Mouse (Mus musculus) layer of hippocampus, adult 2 months (tissue): ENCODE results near the gene Entpd1. TPM values are rescaled to one million over a fixed set of nuclear protein-coding genes. Genes with fewer than 3 reads are reported as not detected.

Experiments
- DNase-seq, 2 experiments: peaks; one replicate each; pipeline ENCODE4 v3.0.0; 2022; ENCODE audit warnings: low spot score in 2 of 2
- H3K27ac ChIP-seq: fragments of 200-600 bp; 2 replicates; pipeline ENCODE4 v1.8.1; 2022
- H3K4me3 ChIP-seq: fragments of 200-600 bp; 2 replicates; pipeline ENCODE4 v1.8.1; 2022; ENCODE audit warnings: mild to moderate bottlenecking
- CTCF ChIP-seq: fragments of 200-600 bp; conservative IDR thresholded peaks from 2 replicates; pipeline ENCODE4 v1.8.1; 2022; ENCODE audit warnings: antibody characterized with exemption, mild to moderate bottlenecking, moderate library complexity
- total RNA-seq, 2 experiments: library from RNA; stranded (reverse); gene quantifications; 2 replicates each; pipeline ENCODE4 v1.2.3; 2021

Gene Entpd1
- total RNA-seq, 2 experiments from 2014 or later = 17.2 to 18.5 TPM

DNA sequence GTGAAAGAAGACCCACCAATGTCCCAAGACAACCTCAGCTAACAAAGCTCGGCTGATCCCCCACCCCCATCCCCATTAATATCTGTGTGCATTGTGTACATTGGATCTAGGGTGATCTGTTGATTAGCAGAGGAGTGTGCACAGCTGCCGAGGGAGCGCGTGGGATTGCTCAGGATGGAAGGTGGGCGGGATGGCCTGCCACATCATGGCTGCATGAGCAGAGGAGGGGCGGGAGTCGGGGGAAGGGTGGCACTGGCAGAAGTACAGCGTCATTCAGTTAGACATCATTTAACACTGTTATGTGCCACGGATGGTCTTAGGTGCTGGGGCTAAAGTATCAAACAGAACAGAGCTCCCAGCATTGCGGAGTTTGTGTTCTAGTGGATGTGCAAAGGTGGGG is 111.3 kb downstream of the Entpd1 start:
- H3K27ac ChIP-seq = no peak overlapping the region
- no peak for DNase-seq
- H3K4me3 ChIP-seq = no peak overlapping the region
- no peak for TF ChIP-seq CTCF

DNA sequence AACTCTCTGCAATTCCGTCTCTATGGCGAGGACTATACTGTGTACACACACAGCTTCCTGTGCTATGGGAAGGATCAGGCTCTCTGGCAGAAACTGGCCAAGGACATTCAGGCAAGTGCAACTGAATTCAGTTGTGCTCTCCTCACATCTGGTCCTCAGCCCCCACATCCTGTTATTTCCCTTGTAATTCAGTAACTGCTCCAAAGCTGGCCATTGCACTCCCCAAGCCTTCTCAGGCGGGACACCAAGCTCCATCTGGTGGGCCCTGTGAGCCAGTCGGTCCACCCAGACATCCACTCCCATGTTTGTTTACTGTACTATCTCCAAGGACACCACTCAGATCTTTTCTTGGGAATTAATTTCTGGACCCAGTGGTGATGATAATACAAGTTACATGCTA is 114.0 kb downstream of the Entpd1 start:
- Histone ChIP-seq H3K27ac (no peak overlapping the region), H3K4me3 (no peak overlapping the region)
- DNase-seq = no peak
- no peak for TF ChIP-seq CTCF

GRCm38 (mm10) chr19:40726614-40727013 is 114.4 kb downstream of the Entpd1 start:
- DNase-seq = no peak
- H3K27ac ChIP-seq = no peak overlapping the region
- TF ChIP-seq CTCF = no peak
- no peak overlapping the region for H3K4me3 ChIP-seq

DNA sequence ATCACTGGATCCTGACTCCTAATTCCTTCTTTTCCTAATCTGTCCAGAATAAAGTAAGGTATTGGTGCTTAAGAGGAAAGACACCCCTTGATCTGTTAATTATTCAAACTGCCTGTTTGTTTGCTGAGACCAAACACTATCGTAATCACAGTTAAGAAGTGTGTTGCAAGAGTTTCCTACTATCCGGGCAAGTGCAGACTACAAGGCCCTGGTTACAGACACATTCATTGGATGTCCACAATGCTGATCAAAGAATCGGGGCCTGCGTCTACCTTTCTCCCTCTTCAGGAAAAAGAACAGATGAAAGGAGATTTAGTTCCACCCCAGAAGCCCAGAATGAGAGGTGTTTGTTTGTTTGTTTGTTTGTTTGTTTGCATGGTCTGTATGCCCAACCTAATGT is 116.0 kb downstream of the Entpd1 start:
- no peak for DNase-seq
- H3K27ac ChIP-seq = no peak overlapping the region
- no peak for TF ChIP-seq CTCF
- no peak overlapping the region for H3K4me3 ChIP-seq

GRCm38 (mm10) chr19:40728732-40729420 is 116.7 kb downstream of the Entpd1 start:
- no peak for TF ChIP-seq CTCF

GRCm38 (mm10) chr19:40733409-40733808 is 121.2 kb downstream of the Entpd1 start:
- DNase-seq = no peak
- H3K27ac ChIP-seq = no peak overlapping the region
- no peak overlapping the region for H3K4me3 ChIP-seq
- no peak for TF ChIP-seq CTCF

More at GRCm38 (mm10) chr19:40728732-40729420, 116.7 kb downstream of the Entpd1 start:
- Histone ChIP-seq H3K4me3 (no peak overlapping the region), H3K27ac (no peak overlapping the region)
- DNase-seq = no peak

GRCm38 (mm10) chr19:40733849-40734248 is 121.7 kb downstream of the Entpd1 start:
- no peak for TF ChIP-seq CTCF
- H3K27ac ChIP-seq = no peak overlapping the region
- no peak overlapping the region for H3K4me3 ChIP-seq
- peak in 1 of 2 experiments; percentile 35 for DNase-seq

DNA sequence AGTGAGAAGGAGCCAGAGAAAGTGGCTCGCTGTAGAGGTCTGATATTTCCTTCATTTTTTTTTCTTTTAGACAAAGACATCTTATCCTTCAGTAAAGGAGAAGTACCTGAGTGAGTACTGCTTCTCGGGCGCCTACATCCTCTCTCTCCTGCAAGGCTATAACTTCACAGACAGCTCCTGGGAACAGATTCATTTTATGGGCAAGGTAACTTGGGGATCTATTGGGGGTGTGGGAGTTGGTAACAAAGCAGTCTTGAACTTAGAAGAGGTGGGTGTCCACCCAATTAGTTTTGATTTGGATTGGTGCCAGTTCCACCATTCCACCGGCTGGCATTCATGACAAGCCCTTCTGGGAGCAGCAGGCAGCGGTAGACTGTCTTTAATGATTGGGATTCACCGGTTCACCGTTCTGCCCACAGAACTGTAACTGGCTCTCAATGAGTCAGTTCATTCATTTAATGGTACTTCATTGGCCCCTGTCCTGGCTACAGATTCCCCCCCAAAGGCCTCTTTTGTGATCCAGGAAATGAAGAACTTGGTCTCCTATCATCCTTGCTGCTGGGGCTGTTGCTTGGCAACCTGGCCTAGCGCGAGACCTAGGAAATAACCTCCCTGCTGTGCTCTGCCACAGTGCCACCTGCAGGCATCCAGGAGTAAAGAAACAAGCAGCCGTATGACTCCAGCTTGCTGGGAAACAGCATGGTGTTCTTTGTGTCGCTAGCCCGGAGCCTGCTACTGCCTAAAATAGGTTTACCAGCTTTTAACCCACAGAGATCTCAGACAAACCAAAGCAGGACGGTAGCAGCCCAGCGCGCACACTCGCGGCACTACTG is 124.7 kb downstream of the Entpd1 start:
- Histone ChIP-seq H3K4me3 (peak overlapping the region; percentile 37), H3K27ac (peak overlapping the region; percentile 80)
- DNase-seq = peak; percentile 71 to 83
- TF ChIP-seq CTCF = peak; percentile 90

DNA sequence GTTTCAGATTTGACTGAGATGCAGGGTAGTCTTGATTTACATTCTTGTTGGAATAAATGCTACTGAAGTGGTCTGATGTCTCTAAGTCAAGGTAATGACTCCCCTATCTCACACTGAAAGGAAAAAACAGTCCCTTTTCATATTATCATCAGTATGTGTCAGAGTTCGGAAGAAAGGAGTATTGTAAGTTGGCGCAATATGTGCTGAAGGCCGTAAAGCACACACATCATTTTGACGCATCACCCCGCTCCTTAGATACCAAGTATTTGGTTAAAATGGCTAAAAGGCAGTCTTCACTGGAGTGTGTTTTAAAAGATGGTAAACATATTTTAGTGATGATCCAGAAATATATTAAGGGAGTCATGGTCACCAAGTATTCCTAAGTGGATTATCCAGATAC is 125.4 kb downstream of the Entpd1 start:
- DNase-seq = no peak
- no peak for TF ChIP-seq CTCF
- H3K4me3 ChIP-seq = peak overlapping the region; percentile 37
- peak overlapping the region; percentile 80 for H3K27ac ChIP-seq

DNA sequence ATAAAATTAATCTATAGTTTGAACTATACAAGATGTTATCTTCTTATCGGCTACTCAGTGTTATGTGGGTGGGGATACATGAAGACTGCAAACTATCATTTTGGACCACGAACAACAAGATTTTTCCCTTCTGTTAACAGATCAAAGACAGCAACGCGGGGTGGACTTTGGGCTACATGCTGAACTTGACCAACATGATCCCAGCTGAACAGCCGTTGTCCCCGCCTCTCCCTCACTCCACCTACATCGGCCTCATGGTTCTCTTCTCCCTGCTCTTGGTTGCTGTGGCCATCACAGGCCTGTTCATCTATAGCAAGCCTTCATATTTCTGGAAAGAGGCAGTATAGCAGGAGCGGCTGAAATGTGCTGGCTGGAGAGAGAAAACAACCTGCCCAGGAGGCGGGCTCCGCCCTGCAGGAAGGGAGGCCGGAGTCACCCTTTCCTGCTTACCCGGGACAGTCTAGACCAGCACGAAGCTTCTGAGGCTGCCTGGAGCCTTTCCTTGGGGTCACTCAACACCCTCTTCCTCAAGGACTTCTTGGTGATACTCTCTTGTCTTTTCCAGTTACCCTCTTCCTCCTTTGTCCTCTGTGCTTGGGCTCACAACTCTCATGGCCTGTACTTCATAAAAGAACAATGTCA is 126.6 kb downstream of the Entpd1 start:
- no peak for TF ChIP-seq CTCF
- DNase-seq = no peak
- Histone ChIP-seq H3K4me3 (no peak overlapping the region), H3K27ac (no peak overlapping the region)

- no peak overlapping the region for H3K27ac ChIP-seq
- no peak overlapping the region for H3K4me3 ChIP-seq
- DNase-seq = peak; percentile 63 to 68
- TF ChIP-seq CTCF = peak; percentile 64
These were observed 134.4 kb downstream of the Entpd1 start for GRCm38 (mm10) chr19:40746603-40747002.

DNA sequence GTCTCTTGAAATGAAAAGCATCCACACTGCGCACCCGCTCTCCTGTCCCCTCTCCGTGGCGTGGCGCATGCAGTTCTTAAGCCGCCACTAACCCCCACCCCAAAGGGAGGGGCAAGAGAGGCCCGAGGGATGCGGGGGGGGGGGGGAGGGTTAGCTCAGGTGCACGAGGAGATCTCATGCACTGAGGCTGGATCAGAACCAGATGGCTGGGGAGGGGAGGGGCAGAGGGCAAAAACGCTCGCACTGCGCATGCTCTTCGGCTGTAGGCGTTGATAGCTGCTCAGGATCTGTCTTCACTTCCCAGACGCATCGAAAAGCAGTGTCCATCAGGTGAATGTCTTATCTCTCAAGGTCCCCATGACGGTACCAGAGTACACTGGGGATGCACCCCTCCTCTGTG is 136.4 kb downstream of the Entpd1 start, which contains the start of gene Cc2d2b:
TSS of gene Cc2d2b (plus strand) at position 195 of the 400 bp plus-strand sequence.
- TF ChIP-seq CTCF = no peak
- no peak for DNase-seq
- Histone ChIP-seq H3K4me3 (no peak within 1 kb of the TSS), H3K27ac (peak within 1 kb of the TSS; percentile 53; the same call in 1 of the 2 replicates)

DNA sequence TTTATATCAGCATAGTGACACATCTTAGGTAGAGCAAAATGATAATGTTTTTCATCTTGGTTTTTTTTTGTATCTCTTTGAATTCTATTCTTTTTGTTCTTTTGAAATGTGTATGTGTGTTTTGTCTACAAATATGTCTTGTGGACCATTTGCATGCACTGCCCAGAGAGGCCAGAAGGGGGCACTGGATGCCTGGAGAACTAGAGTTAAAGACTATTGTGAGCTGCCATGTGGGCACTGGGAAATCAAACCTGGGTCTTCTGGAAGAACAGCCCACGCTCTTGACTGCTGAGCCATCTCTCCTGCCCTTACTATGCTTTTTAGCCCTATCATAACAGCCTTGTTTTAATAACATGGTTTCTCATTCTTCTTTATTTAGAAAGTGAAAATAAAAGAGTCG is 142.1 kb downstream of the Entpd1 start:
- TF ChIP-seq CTCF = peak; percentile 71
- Histone ChIP-seq H3K27ac (no peak overlapping the region), H3K4me3 (no peak overlapping the region)
- no peak for DNase-seq

GRCm38 (mm10) chr19:40760071-40760470 is 147.9 kb downstream of the Entpd1 start:
- Histone ChIP-seq H3K4me3 (no peak overlapping the region), H3K27ac (no peak overlapping the region)
- no peak for DNase-seq
- no peak for TF ChIP-seq CTCF
